Mouse (Mus musculus): ENCODE measurements around the gene Tmem165. TPM values are rescaled to one million over a fixed set of nuclear protein-coding genes. Genes with fewer than 3 reads are reported as not detected.

The Tmem165 gene
- polyA plus RNA-seq (2014; fragmentation: Nextera tagmentation; extraction: Ambion mirVana), result 107 and 110 TPM in 2 replicates

GRCm38 (mm10) chr5:76183750-76184261 lies at the start of gene Tmem165:
Tmem165 (plus strand) TSS chr5:76183880.
- Histone ChIP-seq H3K27me3 (replicated peaks; ENCODE audit: control insufficient read depth, insufficient read depth, low read length) (no peaks in the 10 kb centered on the region), H3K4me2 (ENCODE audit: low read length) (peak within 1 kb of the TSS; percentile 85), H3K4me3 (ENCODE audit: low read depth, low read length) (peak within 1 kb of the TSS; percentile 86), H3K4me1 (replicated peaks; ENCODE audit: control insufficient read depth, insufficient read depth, low read length) (peaks cover 14% of the 10 kb centered on the region), H3K9me3 (ENCODE audit: control insufficient read depth, low read length) (no peaks in the 10 kb centered on the region), H3K36me3 (ENCODE audit: control insufficient read depth, insufficient read depth, low read length) (peaks cover 2% of the 10 kb centered on the region; the same call in 1 of the 2 replicates), H3K27ac (ENCODE audit: low read depth) (peak within 1 kb of the TSS; percentile 98), H3K9ac (ENCODE audit: low read length) (peak within 1 kb of the TSS; percentile 94)
- WGBS, result under 1% methylated on average over 58 of the region's 62 CpGs
- ATAC-seq (replicated peaks; ENCODE audit: low FRiP score, low TSS enrichment, low read depth) (peak; percentile 97), DNase-seq (ENCODE audit: low spot score) (peak; percentile 92)

GRCm38 (mm10) chr5:76135644-76136043 lies 48.0 kb upstream of the Tmem165 start:
- H3K27me3 ChIP-seq (replicated peaks; ENCODE audit: control insufficient read depth, insufficient read depth, low read length), result no peaks in the 10 kb centered on the region
- WGBS, result 55% methylated on average over 1 of the region's 1 CpGs
- H3K27ac ChIP-seq (ENCODE audit: low read depth), result no peak overlapping the region
- H3K9me3 ChIP-seq (ENCODE audit: control insufficient read depth, low read length), result no peaks in the 10 kb centered on the region
- no peaks in the 10 kb centered on the region for H3K36me3 ChIP-seq (ENCODE audit: control insufficient read depth, insufficient read depth, low read length)
- H3K4me2 ChIP-seq (ENCODE audit: low read length), result no peak overlapping the region
- no peak for ATAC-seq (replicated peaks; ENCODE audit: low FRiP score, low TSS enrichment, low read depth)
- H3K4me3 ChIP-seq (ENCODE audit: low read depth, low read length), result no peak overlapping the region
- peaks cover 5% of the 10 kb centered on the region; the same call in 1 of the 2 replicates for H3K4me1 ChIP-seq (replicated peaks; ENCODE audit: control insufficient read depth, insufficient read depth, low read length)
- H3K9ac ChIP-seq (ENCODE audit: low read length), result no peak overlapping the region
- no peak for DNase-seq (ENCODE audit: low spot score)

- DNase-seq (ENCODE audit: low spot score) (no peak), ATAC-seq (replicated peaks; ENCODE audit: low FRiP score, low TSS enrichment, low read depth) (no peak)
- no peaks in the 10 kb centered on the region for H3K9me3 ChIP-seq (ENCODE audit: control insufficient read depth, low read length)
- H3K9ac ChIP-seq (ENCODE audit: low read length), result no peak overlapping the region
- WGBS, result 92% methylated on average over 3 of the region's 3 CpGs
- H3K27me3 ChIP-seq (replicated peaks; ENCODE audit: control insufficient read depth, insufficient read depth, low read length), result no peaks in the 10 kb centered on the region
- H3K4me1 ChIP-seq (replicated peaks; ENCODE audit: control insufficient read depth, insufficient read depth, low read length), result peaks cover 8% of the 10 kb centered on the region
- H3K36me3 ChIP-seq (ENCODE audit: control insufficient read depth, insufficient read depth, low read length), result no peaks in the 10 kb centered on the region
- H3K27ac ChIP-seq (ENCODE audit: low read depth), result no peak overlapping the region
- H3K4me2 ChIP-seq (ENCODE audit: low read length), result no peak overlapping the region
- H3K4me3 ChIP-seq (ENCODE audit: low read depth, low read length), result no peak overlapping the region
Measured at GRCm38 (mm10) chr5:76136271-76136670, 47.4 kb upstream of the Tmem165 start.

- Histone ChIP-seq H3K4me1 (replicated peaks; ENCODE audit: control insufficient read depth, insufficient read depth, low read length) (peaks cover 9% of the 10 kb centered on the region), H3K36me3 (ENCODE audit: control insufficient read depth, insufficient read depth, low read length) (no peaks in the 10 kb centered on the region), H3K4me2 (ENCODE audit: low read length) (no peak overlapping the region), H3K9ac (ENCODE audit: low read length) (no peak overlapping the region), H3K27ac (ENCODE audit: low read depth) (no peak overlapping the region), H3K9me3 (ENCODE audit: control insufficient read depth, low read length) (no peaks in the 10 kb centered on the region), H3K4me3 (ENCODE audit: low read depth, low read length) (no peak overlapping the region), H3K27me3 (replicated peaks; ENCODE audit: control insufficient read depth, insufficient read depth, low read length) (no peaks in the 10 kb centered on the region)
- no peak for ATAC-seq (replicated peaks; ENCODE audit: low FRiP score, low TSS enrichment, low read depth)
- WGBS, result 96% methylated on average over 1 of the region's 1 CpGs
- DNase-seq (ENCODE audit: low spot score), result no peak
Measured at GRCm38 (mm10) chr5:76137586-76137985, 46.1 kb upstream of the Tmem165 start.

GRCm38 (mm10) chr5:76138071-76138470 lies 45.6 kb upstream of the Tmem165 start:
- ATAC-seq (replicated peaks; ENCODE audit: low FRiP score, low TSS enrichment, low read depth) (no peak), DNase-seq (ENCODE audit: low spot score) (no peak)
- Histone ChIP-seq H3K4me3 (ENCODE audit: low read depth, low read length) (no peak overlapping the region), H3K27me3 (replicated peaks; ENCODE audit: control insufficient read depth, insufficient read depth, low read length) (no peaks in the 10 kb centered on the region), H3K4me1 (replicated peaks; ENCODE audit: control insufficient read depth, insufficient read depth, low read length) (peaks cover 9% of the 10 kb centered on the region), H3K36me3 (ENCODE audit: control insufficient read depth, insufficient read depth, low read length) (no peaks in the 10 kb centered on the region), H3K9me3 (ENCODE audit: control insufficient read depth, low read length) (no peaks in the 10 kb centered on the region), H3K27ac (ENCODE audit: low read depth) (no peak overlapping the region), H3K4me2 (ENCODE audit: low read length) (no peak overlapping the region), H3K9ac (ENCODE audit: low read length) (no peak overlapping the region)
- WGBS, result 79% methylated on average over 1 of the region's 1 CpGs

GRCm38 (mm10) chr5:76138512-76138911 lies 45.2 kb upstream of the Tmem165 start:
- Histone ChIP-seq H3K4me2 (ENCODE audit: low read length) (no peak overlapping the region), H3K4me3 (ENCODE audit: low read depth, low read length) (no peak overlapping the region), H3K9ac (ENCODE audit: low read length) (no peak overlapping the region), H3K27me3 (replicated peaks; ENCODE audit: control insufficient read depth, insufficient read depth, low read length) (no peaks in the 10 kb centered on the region), H3K4me1 (replicated peaks; ENCODE audit: control insufficient read depth, insufficient read depth, low read length) (peaks cover 9% of the 10 kb centered on the region), H3K27ac (ENCODE audit: low read depth) (no peak overlapping the region), H3K36me3 (ENCODE audit: control insufficient read depth, insufficient read depth, low read length) (no peaks in the 10 kb centered on the region), H3K9me3 (ENCODE audit: control insufficient read depth, low read length) (no peaks in the 10 kb centered on the region)
- ATAC-seq (replicated peaks; ENCODE audit: low FRiP score, low TSS enrichment, low read depth) (no peak), DNase-seq (ENCODE audit: low spot score) (no peak)
- whole genome bisulfite sequencing, result 67% methylated on average over 10 of the region's 10 CpGs

GRCm38 (mm10) chr5:76139171-76139671 lies 44.5 kb upstream of the Tmem165 start:
- Histone ChIP-seq H3K27ac (ENCODE audit: low read depth) (no peak overlapping the region), H3K27me3 (replicated peaks; ENCODE audit: control insufficient read depth, insufficient read depth, low read length) (no peaks in the 10 kb centered on the region), H3K9me3 (ENCODE audit: control insufficient read depth, low read length) (no peaks in the 10 kb centered on the region), H3K36me3 (ENCODE audit: control insufficient read depth, insufficient read depth, low read length) (no peaks in the 10 kb centered on the region), H3K4me1 (replicated peaks; ENCODE audit: control insufficient read depth, insufficient read depth, low read length) (peaks cover 9% of the 10 kb centered on the region), H3K9ac (ENCODE audit: low read length) (no peak overlapping the region), H3K4me2 (ENCODE audit: low read length) (peak overlapping the region; percentile 75), H3K4me3 (ENCODE audit: low read depth, low read length) (no peak overlapping the region)
- WGBS, result 51% methylated on average over 7 of the region's 7 CpGs
- DNase-seq (ENCODE audit: low spot score) (no peak), ATAC-seq (replicated peaks; ENCODE audit: low FRiP score, low TSS enrichment, low read depth) (no peak)

- Histone ChIP-seq H3K4me1 (replicated peaks; ENCODE audit: control insufficient read depth, insufficient read depth, low read length) (peaks cover 9% of the 10 kb centered on the region), H3K4me2 (ENCODE audit: low read length) (peak within 1 kb of the TSS; percentile 75), H3K9ac (ENCODE audit: low read length) (peak within 1 kb of the TSS; percentile 91), H3K4me3 (ENCODE audit: low read depth, low read length) (peak within 1 kb of the TSS; percentile 59), H3K36me3 (ENCODE audit: control insufficient read depth, insufficient read depth, low read length) (no peaks in the 10 kb centered on the region), H3K27ac (ENCODE audit: low read depth) (peak within 1 kb of the TSS; percentile 98), H3K27me3 (replicated peaks; ENCODE audit: control insufficient read depth, insufficient read depth, low read length) (no peaks in the 10 kb centered on the region), H3K9me3 (ENCODE audit: control insufficient read depth, low read length) (no peaks in the 10 kb centered on the region)
- DNase-seq (ENCODE audit: low spot score) (peak; percentile 98), ATAC-seq (replicated peaks; ENCODE audit: low FRiP score, low TSS enrichment, low read depth) (peak; percentile 97)
- WGBS, result under 1% methylated on average over 56 of the region's 69 CpGs
Measured at GRCm38 (mm10) chr5:76139808-76140729, 43.6 kb upstream of the Tmem165 start, which contains the start of gene Srd5a3. Srd5a3 (plus strand) TSS chr5:76140271.

All from intestine, embryonic 14.5 days (tissue).